Mouse (Mus musculus): ENCODE measurements around the gene Ak7.

GRCm38 (mm10) chr12:105813957-105814356, 108.2 kb downstream of the Ak7 start:
- TF ChIP-seq CTCF (IDR thresholded peaks at IDR 0.05; ENCODE audit: low read depth): no peak
- no peak for TF ChIP-seq EP300 (optimal IDR thresholded peaks at IDR 0.05)

All from stomach, postnatal 0 days (tissue).